20 mouse cellular contexts compared by ENCODE assay signal in the genomic region with DNA sequence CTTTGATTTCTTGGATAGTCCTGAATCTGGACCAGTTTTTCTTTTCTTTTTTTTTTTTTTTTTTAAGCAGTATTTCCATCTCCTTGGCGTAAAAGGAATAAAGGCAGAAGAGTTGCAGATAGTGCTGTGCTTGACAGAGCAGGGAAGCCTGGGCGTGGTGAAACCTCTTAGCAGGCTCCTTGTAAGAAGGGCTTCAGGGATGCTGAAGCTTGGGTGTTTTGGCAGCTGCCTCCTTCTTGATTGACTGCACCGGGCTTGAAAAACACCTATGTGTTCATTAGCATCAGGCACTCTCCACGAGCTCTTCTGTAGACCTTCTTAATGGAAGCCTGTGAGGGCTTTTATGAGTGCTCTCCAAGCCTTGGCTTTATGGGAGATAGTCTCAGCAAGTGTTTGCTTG.
DNase-seq lines count a peak whose midpoint lies in the region; ATAC-seq and TF ChIP-seq lines count a peak whose summit lies in the region.
"Had no signal": no experiment of that assay in that cellular context is flagged by ENCODE, and none has a peak within 500 bp of the region (broad histone marks: within the 10 kb centered on the region; RNA-seq: fewer than 3 reads in every experiment).

No protein-coding gene starts in this region.

- 69% methylated on average over 4 of the region's 4 CpGs for WGBS in neural tube, embryonic 13.5 days
- 64% methylated on average over 4 of the region's 4 CpGs for WGBS in neural tube, embryonic 15.5 days
- 56% methylated on average over 4 of the region's 4 CpGs for WGBS in forebrain, embryonic 15.5 days
- 78% methylated on average over 4 of the region's 4 CpGs for WGBS in cerebellum, adult 2 months

- TF ChIP-seq CTCF in layer of hippocampus, adult 2 months (conservative IDR thresholded peaks at IDR 0.05) = no peak
- no peak for TF ChIP-seq CTCF in cerebellum, adult 2 months (IDR thresholded peaks at IDR 0.05; ENCODE audit: borderline replicate concordance, insufficient read depth, low read depth, low read length)

- TF ChIP-seq POLR2A in cerebellum, adult 2 months (IDR thresholded peaks at IDR 0.05; ENCODE audit: borderline replicate concordance, insufficient read depth, low read length) = no peak

- no peaks in the 10 kb centered on the region for H3K27me3 ChIP-seq in neural tube, embryonic 13.5 days
- H3K27me3 ChIP-seq in neural tube, embryonic 15.5 days (replicated peaks) = no peaks in the 10 kb centered on the region
- no peaks in the 10 kb centered on the region for H3K27me3 ChIP-seq in forebrain, embryonic 15.5 days
- no peaks in the 10 kb centered on the region for H3K27me3 ChIP-seq in cerebellum, adult 2 months (ENCODE audit: control insufficient read depth, insufficient read depth, low read length)
- H3K27me3 ChIP-seq: embryonic facial prominence, embryonic 12.5 days had no signal

- DNase-seq in layer of hippocampus, adult 2 months (ENCODE audit: low spot score in 2 of 2) = no peak
- DNase-seq in layer of hippocampus, postnatal 25 days (ENCODE audit: extremely low spot score in 1 of 2, low spot score in 1 of 2) = no peak
- DNase-seq in cerebellum, adult 2 months = no peak
- DNase-seq: adrenal gland, adult 2 months; adrenal gland, postnatal 25 days; cerebellum, adult 11 months; cerebellum, adult 9-10 months; cerebellum, postnatal 25 days; gastrocnemius, postnatal 25 days; heart, adult 11 months; heart, postnatal 36 days had no signal

- H3K4me2 ChIP-seq in neural tube, embryonic 13.5 days = no peak overlapping the region
- H3K4me2 ChIP-seq in neural tube, embryonic 15.5 days = no peak overlapping the region
- H3K4me2 ChIP-seq in forebrain, embryonic 15.5 days (replicated peaks) = no peak overlapping the region
- H3K4me2 ChIP-seq: embryonic facial prominence, embryonic 12.5 days; heart, embryonic 13.5 days had no signal

- no peaks in the 10 kb centered on the region for H3K9me3 ChIP-seq in neural tube, embryonic 13.5 days
- H3K9me3 ChIP-seq in neural tube, embryonic 15.5 days (replicated peaks) = no peaks in the 10 kb centered on the region
- H3K9me3 ChIP-seq in forebrain, embryonic 15.5 days = no peaks in the 10 kb centered on the region
- H3K9me3 ChIP-seq: embryonic facial prominence, embryonic 12.5 days; heart, embryonic 13.5 days had no signal

- H3K36me3 ChIP-seq in neural tube, embryonic 13.5 days = no peaks in the 10 kb centered on the region
- no peaks in the 10 kb centered on the region for H3K36me3 ChIP-seq in neural tube, embryonic 15.5 days
- H3K36me3 ChIP-seq in forebrain, embryonic 15.5 days = no peaks in the 10 kb centered on the region
- H3K36me3 ChIP-seq: embryonic facial prominence, embryonic 12.5 days; heart, embryonic 13.5 days had no signal

- peaks cover 11% of the 10 kb centered on the region for H3K4me1 ChIP-seq in neural tube, embryonic 13.5 days (replicated peaks)
- peaks cover 4% of the 10 kb centered on the region; the same call in 1 of the 2 replicates for H3K4me1 ChIP-seq in neural tube, embryonic 15.5 days
- 0 out of 2 replicates have a peak, but pooled peaks cover 4% of the 10 kb centered on the region for H3K4me1 ChIP-seq in forebrain, embryonic 15.5 days
- H3K4me1 ChIP-seq in cerebellum, adult 2 months (ENCODE audit: control insufficient read depth, insufficient read depth, low read length) = no peaks in the 10 kb centered on the region
- H3K4me1 ChIP-seq: embryonic facial prominence, embryonic 12.5 days; heart, embryonic 13.5 days had no signal

- peak overlapping the region; percentile 52 for H3K27ac ChIP-seq in layer of hippocampus, adult 2 months
- 0 out of 2 replicates have a peak overlapping the region, but pooled peaks have one; percentile 13 for H3K27ac ChIP-seq in neural tube, embryonic 13.5 days (replicated peaks)
- H3K27ac ChIP-seq in neural tube, embryonic 15.5 days (replicated peaks) = no peak overlapping the region
- H3K27ac ChIP-seq in forebrain, embryonic 15.5 days (replicated peaks) = peak overlapping the region; percentile 29; the same call in 1 of the 2 replicates
- no peak overlapping the region for H3K27ac ChIP-seq in cerebellum, adult 2 months (ENCODE audit: insufficient read depth, low read length)
- H3K27ac ChIP-seq: embryonic facial prominence, embryonic 12.5 days; heart, embryonic 13.5 days had no signal

- H3K4me3 ChIP-seq in layer of hippocampus, adult 2 months = no peak overlapping the region
- H3K4me3 ChIP-seq in neural tube, embryonic 13.5 days = no peak overlapping the region
- no peak overlapping the region for H3K4me3 ChIP-seq in neural tube, embryonic 15.5 days (replicated peaks)
- H3K4me3 ChIP-seq in forebrain, embryonic 15.5 days = no peak overlapping the region
- H3K4me3 ChIP-seq in cerebellum, adult 2 months (replicated peaks; ENCODE audit: insufficient read depth, low read depth, low read length) = no peak overlapping the region
- H3K4me3 ChIP-seq: embryonic facial prominence, embryonic 12.5 days; heart, embryonic 13.5 days had no signal

- no peak overlapping the region for H3K9ac ChIP-seq in neural tube, embryonic 13.5 days
- H3K9ac ChIP-seq in neural tube, embryonic 15.5 days (replicated peaks) = no peak overlapping the region
- H3K9ac ChIP-seq in forebrain, embryonic 15.5 days (replicated peaks) = no peak overlapping the region
- H3K9ac ChIP-seq: embryonic facial prominence, embryonic 12.5 days; heart, embryonic 13.5 days had no signal

- no peak for ATAC-seq in neural tube, embryonic 13.5 days (ENCODE audit: low read depth)
- ATAC-seq in neural tube, embryonic 15.5 days (ENCODE audit: low FRiP score) = no peak; the same call in 1 of the 2 replicates
- ATAC-seq in forebrain, embryonic 15.5 days (replicated peaks) = no peak; the same call in 1 of the 2 replicates
- no peak for ATAC-seq in granulocyte monocyte progenitor cell, adult 5-6 weeks (replicated peaks; ENCODE audit: poor library complexity, severe bottlenecking)
- ATAC-seq: hindbrain, embryonic 16.5 days; inflammation-experienced regulatory T-cells, adult 6 months; intestine, postnatal 0 days had no signal

Comparison
In these comparisons a context has a peak if more than half of its experiments do, and no peak if none do; other contexts are left out.
1. H3K27ac ChIP-seq: peak in layer of hippocampus, adult 2 months (single experiment), neural tube, embryonic 13.5 days (single experiment) and forebrain, embryonic 15.5 days (single experiment); none in neural tube, embryonic 15.5 days (single experiment) and cerebellum, adult 2 months (single experiment).